14 mouse cellular contexts compared by ENCODE assay signal in genomic region chr17:54065187-54065795, GRCm38 (mm10).
DNase-seq lines count a peak whose midpoint lies in the region; ATAC-seq lines count a peak whose summit lies in the region.
"Had no signal": no experiment of that assay in that cellular context is flagged by ENCODE, and none has a peak within 500 bp of the region (broad histone marks: within the 10 kb centered on the region; RNA-seq: fewer than 3 reads in every experiment).

No protein-coding gene starts in this region.

- H3K4me3 ChIP-seq in midbrain, embryonic 11.5 days (ENCODE audit: low read depth, low read length): no peak overlapping the region
- no peak overlapping the region for H3K4me3 ChIP-seq in midbrain, embryonic 10.5 days
- H3K4me3 ChIP-seq: limb, embryonic 15.5 days had no signal

- no peak overlapping the region for H3K4me2 ChIP-seq in midbrain, embryonic 11.5 days
- H3K4me2 ChIP-seq: limb, embryonic 15.5 days had no signal

- H3K36me3 ChIP-seq in midbrain, embryonic 11.5 days (ENCODE audit: control insufficient read depth, insufficient read depth, low read length): no peaks in the 10 kb centered on the region
- no peaks in the 10 kb centered on the region for H3K36me3 ChIP-seq in midbrain, embryonic 10.5 days
- H3K36me3 ChIP-seq: G1E; limb, embryonic 15.5 days had no signal

- no peaks in the 10 kb centered on the region for H3K27me3 ChIP-seq in midbrain, embryonic 11.5 days (ENCODE audit: control insufficient read depth, insufficient read depth, low read length)
- H3K27me3 ChIP-seq in midbrain, embryonic 10.5 days (ENCODE audit: low read depth, poor library complexity, severe bottlenecking): no peaks in the 10 kb centered on the region
- H3K27me3 ChIP-seq: limb, embryonic 15.5 days had no signal

- DNase-seq in frontal cortex, postnatal 25 days (ENCODE audit: low spot score in 2 of 2): no peak
- peak; percentile 91 for DNase-seq in midbrain, embryonic 11.5 days (ENCODE audit: low spot score, missing footprints)
- no peak for DNase-seq in midbrain, embryonic 10.5 days (ENCODE audit: low spot score)
- peak; percentile 1 for DNase-seq in fibroblast of lung, adult 2 months (ENCODE audit: low read depth)
- DNase-seq in telencephalon, adult 2 months (ENCODE audit: low read depth, low spot score): peak; percentile 63
- no peak for DNase-seq in heart, adult 18-20 months
- DNase-seq: cerebellum, adult 9-11 months; gastrocnemius, postnatal 36 days; kidney, adult 8-10 months; spleen, adult 18-20 months had no signal

- no peak overlapping the region for H3K9ac ChIP-seq in midbrain, embryonic 11.5 days (ENCODE audit: low read length)
- H3K9ac ChIP-seq: limb, embryonic 15.5 days had no signal

- H3K4me1 ChIP-seq in midbrain, embryonic 11.5 days (ENCODE audit: control insufficient read depth, insufficient read depth, low read length): no peaks in the 10 kb centered on the region
- H3K4me1 ChIP-seq in midbrain, embryonic 10.5 days: no peaks in the 10 kb centered on the region
- H3K4me1 ChIP-seq: limb, embryonic 15.5 days had no signal

- ATAC-seq in frontal cortex, adult (ENCODE audit: low TSS enrichment): peak; percentile 62; the same call in 1 of the 2 replicates
- 0 out of 2 replicates have a peak, but pooled peaks have one; percentile 38 for ATAC-seq in midbrain, embryonic 11.5 days (ENCODE audit: low FRiP score)
- ATAC-seq in megakaryocyte-erythroid progenitor cell, adult 5-6 weeks (replicated peaks; ENCODE audit: low FRiP score, low TSS enrichment, poor library complexity, severe bottlenecking): no peak

- 35% methylated on average over 4 of the region's 4 CpGs for WGBS in midbrain, embryonic 11.5 days
- WGBS in midbrain, embryonic 10.5 days: 37% methylated on average over 4 of the region's 4 CpGs

- no peak overlapping the region for H3K27ac ChIP-seq in midbrain, embryonic 11.5 days (ENCODE audit: low read depth, low read length)
- no peak overlapping the region for H3K27ac ChIP-seq in midbrain, embryonic 10.5 days (replicated peaks)
- H3K27ac ChIP-seq: limb, embryonic 15.5 days had no signal

- H3K9me3 ChIP-seq in midbrain, embryonic 11.5 days (ENCODE audit: control insufficient read depth, low read length): no peaks in the 10 kb centered on the region
- H3K9me3 ChIP-seq in midbrain, embryonic 10.5 days (replicated peaks): no peaks in the 10 kb centered on the region
- H3K9me3 ChIP-seq: G1E; limb, embryonic 15.5 days had no signal

Comparison
In these comparisons a context has a peak if more than half of its experiments do, and no peak if none do; other contexts are left out.
1. DNase-seq: peak in midbrain, embryonic 11.5 days (single experiment), fibroblast of lung, adult 2 months (single experiment) and telencephalon, adult 2 months (single experiment); none in frontal cortex, postnatal 25 days (0 of 2), midbrain, embryonic 10.5 days (single experiment) and heart, adult 18-20 months (0 of 2).